Mouse (Mus musculus): ENCODE data around the gene Entpd7. TPM values are rescaled to one million over a fixed set of nuclear protein-coding genes. Genes with fewer than 3 reads are reported as not detected.

Entpd7 gene
- polyA plus RNA-seq, 1 experiment, result 6.5 TPM

DNA sequence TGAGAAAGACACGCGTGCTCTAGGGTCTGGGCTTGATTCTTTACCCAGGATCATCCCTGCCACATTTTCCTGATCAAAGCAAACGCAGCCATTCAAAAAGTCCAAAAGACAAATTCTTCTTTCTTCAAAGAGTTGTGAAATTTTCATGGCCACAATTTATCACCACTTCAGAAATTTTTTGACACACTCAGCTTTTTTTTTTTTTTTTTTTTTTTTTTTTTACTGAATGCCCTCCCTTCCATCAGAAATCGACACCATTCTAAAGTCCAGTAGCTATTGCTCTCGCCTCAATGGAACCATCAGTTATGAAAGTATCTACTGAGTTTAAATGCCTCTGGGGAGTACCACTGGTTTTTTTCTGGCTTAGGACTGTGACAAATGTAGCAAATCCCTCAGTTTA is 90.9 kb downstream of the Entpd7 start:
- no peak for DNase-seq
- Histone ChIP-seq H3K27ac (ENCODE audit: insufficient read depth, low read depth, low read length) (no peak overlapping the region), H3K4me1 (ENCODE audit: control insufficient read depth, insufficient read depth, low read length) (peaks cover 7% of the 10 kb centered on the region; the same call in 1 of the 2 replicates), H3K36me3 (ENCODE audit: control insufficient read depth, insufficient read depth, low read length) (peaks cover 5% of the 10 kb centered on the region; the same call in 1 of the 2 replicates), H3K4me3 (ENCODE audit: insufficient read depth, low read depth, low read length) (no peak overlapping the region), H3K27me3 (replicated peaks; ENCODE audit: control insufficient read depth, insufficient read depth, low read length) (no peaks in the 10 kb centered on the region)
- TF ChIP-seq CTCF (conservative IDR thresholded peaks at IDR 0.05; ENCODE audit: insufficient read depth, insufficient read length, low read depth, low read length) (no peak), POLR2A (IDR thresholded peaks at IDR 0.05; ENCODE audit: low read depth, low read length) (no peak)
- WGBS, result 59% methylated on average over 5 of the region's 5 CpGs

DNA sequence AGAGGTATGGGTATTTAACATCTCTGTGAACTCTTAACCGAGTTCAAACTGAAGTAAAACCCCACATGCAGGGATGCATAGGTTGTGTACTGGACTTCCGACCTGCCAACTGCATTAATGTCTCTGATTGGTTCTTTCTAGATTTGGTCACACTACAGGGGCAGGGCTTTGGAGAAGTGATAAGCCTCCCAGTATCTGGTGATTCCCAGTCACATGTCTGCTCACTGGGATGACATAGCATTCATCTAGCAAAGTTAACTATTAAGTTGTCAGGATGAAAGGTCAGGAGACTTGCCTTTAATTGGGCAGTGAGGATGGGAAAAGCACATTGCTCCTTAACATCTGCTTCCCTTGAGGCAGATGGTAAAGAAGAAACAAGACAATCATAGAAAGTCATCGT is 92.5 kb downstream of the Entpd7 start, which contains the start of gene Abcc2:
TSS of gene Abcc2 (plus strand) at position 213 of the 400 bp plus-strand sequence.
- Histone ChIP-seq H3K27me3 (replicated peaks; ENCODE audit: control insufficient read depth, insufficient read depth, low read length) (no peaks in the 10 kb centered on the region), H3K27ac (ENCODE audit: insufficient read depth, low read depth, low read length) (peak within 1 kb of the TSS; percentile 92), H3K36me3 (ENCODE audit: control insufficient read depth, insufficient read depth, low read length) (peaks cover 7% of the 10 kb centered on the region; the same call in 1 of the 2 replicates), H3K4me1 (ENCODE audit: control insufficient read depth, insufficient read depth, low read length) (peaks cover 4% of the 10 kb centered on the region; the same call in 1 of the 2 replicates), H3K4me3 (ENCODE audit: insufficient read depth, low read depth, low read length) (peak within 1 kb of the TSS; percentile 67)
- TF ChIP-seq CTCF (conservative IDR thresholded peaks at IDR 0.05; ENCODE audit: insufficient read depth, insufficient read length, low read depth, low read length), result no peak
- peak; percentile 9 for TF ChIP-seq POLR2A (IDR thresholded peaks at IDR 0.05; ENCODE audit: low read depth, low read length)
- peak; percentile 89 for DNase-seq
- WGBS, result 57% methylated on average over 3 of the region's 3 CpGs

Other genes with a start within 250 kb of the Entpd7 start
- gene Cnnm1, start 249.2 kb upstream of the Entpd7 start, polyA plus RNA-seq (2012; rRNA removed), result 6.0 and 7.4 TPM in 2 replicates
- 107 and 118 TPM in 2 replicates for gene Got1, start 165.1 kb upstream of the Entpd7 start, polyA plus RNA-seq (2012; rRNA removed)
- gene Nkx2-3, start 77.3 kb upstream of the Entpd7 start, polyA plus RNA-seq (2012; rRNA removed), result not detected in 2 replicates
- 83.2 and 93.1 TPM in 2 replicates for gene Slc25a28, start 14.8 kb upstream of the Entpd7 start, polyA plus RNA-seq (2012; rRNA removed)
- gene Cutc, start 63.3 kb downstream of the Entpd7 start, polyA plus RNA-seq (2012; rRNA removed), result 10.2 and 12.7 TPM in 2 replicates
- 25.5 and 28.4 TPM in 2 replicates for gene Cox15, start 63.3 kb downstream of the Entpd7 start, polyA plus RNA-seq (2012; rRNA removed)
- gene Abcc2, start 92.5 kb downstream of the Entpd7 start, polyA plus RNA-seq (2012; rRNA removed), result 158 and 166 TPM in 2 replicates